Comparison of ENCODE assay signal across 8 mouse cellular contexts in the genomic region with DNA sequence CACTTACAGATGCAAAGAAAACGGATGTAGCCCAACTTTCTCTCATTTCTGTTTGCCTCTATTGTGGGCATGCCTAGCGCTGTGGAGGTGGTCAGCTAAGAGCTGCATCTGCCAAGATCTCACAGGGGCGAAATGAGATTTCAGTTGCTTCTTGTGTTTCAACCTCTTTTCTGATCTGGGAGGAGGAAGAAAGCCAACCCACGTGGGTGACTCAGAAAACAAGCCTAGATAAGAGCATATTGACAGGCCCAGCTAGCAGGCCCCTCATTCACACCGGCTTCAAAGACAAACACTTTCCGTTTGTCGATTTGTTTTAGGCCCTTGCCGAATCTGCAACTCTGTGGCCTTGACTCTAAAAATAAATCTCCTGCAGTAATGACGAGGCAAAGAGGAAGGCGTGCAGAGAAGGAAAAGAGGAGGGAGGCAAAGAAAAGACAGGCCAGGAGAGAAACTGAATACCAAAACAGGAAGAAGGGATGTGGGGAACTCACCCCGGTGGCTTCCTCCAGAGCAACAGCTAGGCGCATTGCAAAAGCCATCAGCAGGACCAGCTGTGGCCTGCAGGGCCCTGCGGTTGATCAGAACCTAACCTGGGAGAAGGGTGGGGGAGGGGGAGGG.
DNase-seq lines count a peak whose midpoint lies in the region; ATAC-seq lines count a peak whose summit lies in the region.

No protein-coding gene starts in this region.

- no peak for DNase-seq in hindbrain, embryonic 14.5 days (ENCODE audit: low spot score)
- peak; percentile 33 for DNase-seq in A20 (ENCODE audit: low read depth, low spot score)
- peak; percentile 32 for DNase-seq in T-cell, adult 2 months (ENCODE audit: low spot score)
- DNase-seq in liver, embryonic 13.5 days = peak; percentile 10
- DNase-seq in thymus, postnatal 4 days = peak; percentile 48
- DNase-seq in layer of hippocampus, adult 18-20 months (ENCODE audit: low spot score in 2 of 2) = no peak
- no peak for DNase-seq in forebrain, embryonic 10.5 days (ENCODE audit: extremely low spot score, low spot score)

- WGBS in hindbrain, embryonic 16.5 days = 31% methylated on average over 13 of the region's 13 CpGs
- WGBS in hindbrain, embryonic 14.5 days = 35% methylated on average over 13 of the region's 13 CpGs
- WGBS in liver, embryonic 13.5 days (ENCODE audit: insufficient replicate concordance) = 9% methylated on average over 13 of the region's 13 CpGs
- WGBS in forebrain, embryonic 10.5 days = 42% methylated on average over 13 of the region's 13 CpGs

- no peaks in the 10 kb centered on the region for H3K4me1 ChIP-seq in hindbrain, embryonic 16.5 days (ENCODE audit: control insufficient read depth, insufficient read depth, low read depth, low read length)
- no peaks in the 10 kb centered on the region for H3K4me1 ChIP-seq in hindbrain, embryonic 14.5 days (replicated peaks; ENCODE audit: control insufficient read depth, insufficient read depth, low read length)
- H3K4me1 ChIP-seq in liver, embryonic 13.5 days (replicated peaks) = peaks cover 9% of the 10 kb centered on the region; the same call in 1 of the 2 replicates
- no peaks in the 10 kb centered on the region for H3K4me1 ChIP-seq in forebrain, embryonic 10.5 days

- no peaks in the 10 kb centered on the region for H3K9me3 ChIP-seq in hindbrain, embryonic 16.5 days (ENCODE audit: control insufficient read depth, low read length)
- H3K9me3 ChIP-seq in hindbrain, embryonic 14.5 days (ENCODE audit: control insufficient read depth, low read length) = no peaks in the 10 kb centered on the region
- no peaks in the 10 kb centered on the region for H3K9me3 ChIP-seq in liver, embryonic 13.5 days (replicated peaks)
- no peaks in the 10 kb centered on the region for H3K9me3 ChIP-seq in forebrain, embryonic 10.5 days

- H3K36me3 ChIP-seq in hindbrain, embryonic 16.5 days (ENCODE audit: control insufficient read depth, insufficient read depth, low read length) = no peaks in the 10 kb centered on the region
- no peaks in the 10 kb centered on the region for H3K36me3 ChIP-seq in hindbrain, embryonic 14.5 days (replicated peaks; ENCODE audit: control insufficient read depth, insufficient read depth)
- no peaks in the 10 kb centered on the region for H3K36me3 ChIP-seq in liver, embryonic 13.5 days
- H3K36me3 ChIP-seq in forebrain, embryonic 10.5 days (replicated peaks) = no peaks in the 10 kb centered on the region

- no peak overlapping the region for H3K4me3 ChIP-seq in hindbrain, embryonic 16.5 days (ENCODE audit: low read length)
- H3K4me3 ChIP-seq in hindbrain, embryonic 14.5 days (replicated peaks; ENCODE audit: low read length) = no peak overlapping the region
- H3K4me3 ChIP-seq in liver, embryonic 13.5 days (replicated peaks) = no peak overlapping the region
- no peak overlapping the region for H3K4me3 ChIP-seq in forebrain, embryonic 10.5 days

- H3K4me2 ChIP-seq in hindbrain, embryonic 16.5 days (ENCODE audit: low read length) = no peak overlapping the region
- H3K4me2 ChIP-seq in hindbrain, embryonic 14.5 days (replicated peaks) = no peak overlapping the region
- H3K4me2 ChIP-seq in liver, embryonic 13.5 days = peak overlapping the region; percentile 24

- no peak overlapping the region for H3K27ac ChIP-seq in hindbrain, embryonic 16.5 days (ENCODE audit: low read depth, low read length)
- H3K27ac ChIP-seq in hindbrain, embryonic 14.5 days = no peak overlapping the region
- peak overlapping the region; percentile 34; the same call in 1 of the 2 replicates for H3K27ac ChIP-seq in liver, embryonic 13.5 days
- H3K27ac ChIP-seq in forebrain, embryonic 10.5 days = no peak overlapping the region

- H3K9ac ChIP-seq in hindbrain, embryonic 16.5 days (ENCODE audit: low read depth, low read length) = no peak overlapping the region
- no peak overlapping the region for H3K9ac ChIP-seq in hindbrain, embryonic 14.5 days
- H3K9ac ChIP-seq in liver, embryonic 13.5 days = no peak overlapping the region

- peak; percentile 37; the same call in 1 of the 2 replicates for ATAC-seq in hindbrain, embryonic 16.5 days
- ATAC-seq in hindbrain, embryonic 14.5 days (ENCODE audit: low FRiP score) = no peak
- ATAC-seq in liver, embryonic 13.5 days (ENCODE audit: low read depth) = peak; percentile 51; the same call in 1 of the 2 replicates

- H3K27me3 ChIP-seq in hindbrain, embryonic 16.5 days (replicated peaks; ENCODE audit: control insufficient read depth, insufficient read depth, low read length) = no peaks in the 10 kb centered on the region
- peaks cover 6% of the 10 kb centered on the region; the same call in 1 of the 2 replicates for H3K27me3 ChIP-seq in hindbrain, embryonic 14.5 days (ENCODE audit: control insufficient read depth, insufficient read depth, low read length)
- no peaks in the 10 kb centered on the region for H3K27me3 ChIP-seq in liver, embryonic 13.5 days
- H3K27me3 ChIP-seq in forebrain, embryonic 10.5 days (ENCODE audit: poor library complexity, severe bottlenecking) = peaks cover 86% of the 10 kb centered on the region

Comparison
In these comparisons a context has a peak if more than half of its experiments do, and no peak if none do; other contexts are left out.
1. DNase-seq: peak in A20 (single experiment), T-cell, adult 2 months (single experiment), liver, embryonic 13.5 days (single experiment) and thymus, postnatal 4 days (single experiment); none in hindbrain, embryonic 14.5 days (single experiment), layer of hippocampus, adult 18-20 months (0 of 2) and forebrain, embryonic 10.5 days (single experiment).